Mouse (Mus musculus): Measurements from ENCODE around the gene Plppr5. TPM values are rescaled to one million over a fixed set of nuclear protein-coding genes. Genes with fewer than 3 reads are reported as not detected.

Plppr5 gene
- total RNA-seq, 2 experiments from 2014 or later: not detected

GRCm38 (mm10) chr3:117723390-117723789, 148.8 kb downstream of the Plppr5 start:
- Histone ChIP-seq H3K4me3 (no peak overlapping the region), H3K27ac (no peak overlapping the region)
- no peak for DNase-seq
- TF ChIP-seq CTCF (IDR thresholded peaks at IDR 0.05): no peak
- intact Hi-C loops (cut with DNase I): no loop called here

- no peak for TF ChIP-seq CTCF (IDR thresholded peaks at IDR 0.05)
- no peak overlapping the region for H3K27ac ChIP-seq
- DNase-seq: no peak
- no peak overlapping the region for H3K4me3 ChIP-seq
- intact Hi-C loops (cut with DNase I): no loop called here
Observed at GRCm38 (mm10) chr3:117724521-117724920, 149.9 kb downstream of the Plppr5 start.

DNA sequence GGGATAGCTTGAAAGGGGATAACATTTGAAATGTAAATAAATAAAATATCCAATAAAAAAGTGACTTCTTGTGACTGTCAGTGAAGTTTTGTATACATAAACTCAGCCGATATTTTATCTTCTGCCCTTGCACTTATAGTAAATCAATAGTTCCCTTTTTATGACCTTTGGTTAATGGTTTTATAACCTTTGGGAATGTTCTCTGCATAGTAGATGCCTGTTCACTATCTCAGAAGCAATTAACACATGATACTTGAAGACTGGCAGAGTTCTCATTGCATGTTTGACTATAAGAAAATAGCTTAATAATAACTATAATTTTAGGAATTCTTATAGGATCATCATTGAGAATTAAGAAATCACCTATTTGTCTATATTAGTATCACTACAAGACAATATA, 150.9 kb downstream of the Plppr5 start:
- DNase-seq: no peak
- no peak for TF ChIP-seq CTCF (IDR thresholded peaks at IDR 0.05)
- H3K27ac ChIP-seq: no peak overlapping the region
- intact Hi-C loops (cut with DNase I): no loop called here
- H3K4me3 ChIP-seq: no peak overlapping the region

DNA sequence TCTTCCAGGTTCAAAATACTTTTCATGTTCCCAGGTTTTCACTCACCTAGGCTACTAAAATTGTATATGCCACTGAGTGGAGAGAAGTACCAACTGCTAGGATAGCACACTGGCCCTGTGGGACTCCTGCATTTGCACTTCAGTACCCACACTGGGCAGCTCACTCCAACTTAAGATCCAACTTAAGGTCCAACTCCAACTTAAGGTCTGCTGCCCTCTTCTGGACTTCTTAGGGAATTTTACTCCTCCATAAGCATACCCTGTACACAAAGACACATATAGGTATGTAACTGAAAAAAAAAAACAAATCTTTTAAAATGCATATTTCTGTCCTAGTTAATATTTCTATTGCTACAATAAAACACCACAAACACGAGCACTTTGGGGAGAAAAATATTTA, 153.5 kb downstream of the Plppr5 start:
- no peak for TF ChIP-seq CTCF (IDR thresholded peaks at IDR 0.05)
- Histone ChIP-seq H3K4me3 (no peak overlapping the region), H3K27ac (no peak overlapping the region)
- DNase-seq: no peak
- intact Hi-C loops (cut with DNase I): no loop called here

DNA sequence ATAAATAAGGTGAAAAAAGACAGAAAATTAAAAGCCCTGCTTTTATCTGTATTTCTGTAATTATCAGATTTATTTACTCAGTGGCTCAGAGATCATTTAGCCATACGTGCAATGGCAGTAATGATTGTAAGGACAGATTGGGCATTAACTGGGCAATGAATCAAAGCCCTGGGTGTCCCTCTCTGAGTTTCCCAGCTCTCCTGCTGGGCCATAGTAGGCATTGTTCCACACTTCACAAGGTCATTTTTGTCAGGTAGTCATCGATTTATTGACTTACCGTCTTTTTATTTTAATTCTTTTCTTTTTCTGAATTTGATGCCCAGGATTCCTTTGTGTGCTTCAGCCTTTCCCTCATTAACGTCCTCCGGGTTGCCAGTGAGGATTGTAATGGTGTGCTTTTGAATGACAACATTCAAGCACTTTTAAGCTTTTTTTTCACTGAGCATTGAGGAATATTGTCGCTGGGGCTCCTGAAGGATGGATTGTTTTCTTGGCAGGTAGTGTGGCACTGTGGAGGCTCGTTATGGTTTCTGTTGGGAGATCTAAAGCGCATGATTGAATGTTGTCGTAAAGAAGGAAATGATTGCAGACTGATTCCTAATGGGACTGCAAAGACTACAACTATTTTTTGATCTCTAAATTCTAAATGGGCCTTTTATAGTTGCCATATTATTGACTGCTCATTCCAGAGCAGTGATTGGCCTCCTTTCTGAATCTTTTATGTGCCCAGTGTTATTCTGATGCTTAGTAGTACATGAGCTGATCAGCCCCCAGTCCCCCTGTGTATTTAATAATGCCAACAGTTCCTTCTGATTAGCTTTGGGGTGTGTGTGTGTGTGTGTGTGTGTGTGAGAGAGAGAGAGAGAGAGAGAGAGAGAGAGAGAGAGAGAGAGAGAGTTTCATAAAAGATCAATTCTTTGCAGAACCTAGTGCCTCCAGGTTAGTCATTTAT, 154.8 kb downstream of the Plppr5 start:
- TF ChIP-seq CTCF (IDR thresholded peaks at IDR 0.05): no peak
- intact Hi-C loops (cut with DNase I): no loop called here
- no peak overlapping the region for H3K27ac ChIP-seq
- no peak for DNase-seq
- no peak overlapping the region for H3K4me3 ChIP-seq

GRCm38 (mm10) chr3:117731545-117731944, 156.9 kb downstream of the Plppr5 start:
- Histone ChIP-seq H3K27ac (no peak overlapping the region), H3K4me3 (no peak overlapping the region)
- TF ChIP-seq CTCF (IDR thresholded peaks at IDR 0.05): no peak
- DNase-seq: no peak
- intact Hi-C loops (cut with DNase I): no loop called here

- Histone ChIP-seq H3K27ac (no peak overlapping the region), H3K4me3 (no peak overlapping the region)
- no peak for DNase-seq
- TF ChIP-seq CTCF (IDR thresholded peaks at IDR 0.05): no peak
- intact Hi-C loops (cut with DNase I): no loop called here
Observed at GRCm38 (mm10) chr3:117732661-117733060, 158.0 kb downstream of the Plppr5 start.

Other genes starting within 250 kb of the Plppr5 start
- gene Plppr4, start 214.0 kb upstream of the Plppr5 start, total RNA-seq (2021): under 1 TPM in 1 of 2 experiments, not detected in 1; 0.11 TPM

All from gastrocnemius, adult 2 months (tissue).